Mouse (Mus musculus): Measurements from ENCODE around the gene Orai2.
"Not testable (repeated sequence)": the region's sequence is repeated elsewhere in the genome, so short reads cannot be mapped to it uniquely, and the experiment has no call there.

DNA sequence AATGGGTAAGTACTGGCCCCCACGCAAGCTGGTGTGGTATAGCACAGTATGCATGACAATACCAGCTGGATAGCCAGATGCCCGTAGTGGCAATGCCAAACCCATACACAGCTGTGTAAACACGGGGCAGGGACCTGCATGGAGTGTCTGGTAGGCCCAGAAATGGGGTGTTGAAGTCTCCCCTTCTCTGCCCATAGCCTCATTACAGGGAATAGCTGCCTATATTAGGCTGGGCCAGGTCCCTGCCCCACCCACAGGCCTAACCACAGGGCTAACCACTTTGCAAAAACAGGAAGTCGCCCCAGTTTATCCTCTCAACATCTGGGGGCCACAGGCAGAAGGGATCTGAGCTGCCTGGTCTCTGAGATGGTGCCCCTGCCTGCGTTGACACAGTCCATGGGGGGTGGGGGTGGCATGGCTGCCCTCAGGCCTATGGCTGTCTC is 21.4 kb downstream of the Orai2 start:
- TF ChIP-seq CTCF (conservative IDR thresholded peaks at IDR 0.05; ENCODE audit: low read length); NANOG (IDR thresholded peaks at IDR 0.05; ENCODE audit: borderline replicate concordance, low read length); POU5F1 (IDR thresholded peaks at IDR 0.05; ENCODE audit: borderline replicate concordance, low read length): not testable (repeated sequence)
